Mouse (Mus musculus) lung, postnatal 0 days (tissue): ENCODE measurements around the gene Bpifa1.

Source experiments
- CTCF ChIP-seq: IDR thresholded peaks from 2 replicates; pipeline ENCODE4 v1.5.1; 2016; ENCODE audit warnings: antibody characterized with exemption, mild to moderate bottlenecking
- EP300 ChIP-seq: IDR thresholded peaks from 2 replicates; pipeline ENCODE4 v1.6.1; 2016; ENCODE audit warnings: antibody characterized with exemption, mild to moderate bottlenecking, control low read depth

DNA sequence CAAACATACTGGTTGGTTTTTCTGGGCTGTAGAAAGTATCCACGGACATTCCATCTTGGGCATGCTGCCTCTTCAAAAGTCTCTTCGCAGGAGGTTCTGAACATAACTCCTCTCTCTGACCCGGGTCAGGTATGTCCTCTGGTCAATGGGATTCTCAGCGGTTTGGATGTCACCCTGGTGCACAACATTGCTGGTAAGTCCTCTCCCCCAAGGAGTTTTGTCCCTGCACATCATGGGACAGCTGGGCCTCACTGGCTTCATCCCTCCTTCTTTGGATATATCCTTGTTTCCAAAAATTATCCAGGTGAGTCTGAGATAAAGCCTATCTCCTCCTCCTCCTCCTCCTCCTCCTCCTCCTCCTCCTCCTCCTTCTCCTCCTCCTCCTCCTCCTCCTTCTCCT, 4.8 kb downstream of the Bpifa1 start:
- TF ChIP-seq CTCF: no peak
- TF ChIP-seq EP300: no peak
